Mouse (Mus musculus) frontal cortex, adult (tissue): Measurements from ENCODE around the gene Bloc1s6.

Experiments used
- ATAC-seq: cut with Nextera tagmentation; 2 replicates; pipeline ENCODE4 v1.9.2; 2017; ENCODE audit warnings: mild to moderate bottlenecking, moderate library complexity, mixed read lengths; ENCODE audit not compliant: low TSS enrichment

Gene Bloc1s6

DNA sequence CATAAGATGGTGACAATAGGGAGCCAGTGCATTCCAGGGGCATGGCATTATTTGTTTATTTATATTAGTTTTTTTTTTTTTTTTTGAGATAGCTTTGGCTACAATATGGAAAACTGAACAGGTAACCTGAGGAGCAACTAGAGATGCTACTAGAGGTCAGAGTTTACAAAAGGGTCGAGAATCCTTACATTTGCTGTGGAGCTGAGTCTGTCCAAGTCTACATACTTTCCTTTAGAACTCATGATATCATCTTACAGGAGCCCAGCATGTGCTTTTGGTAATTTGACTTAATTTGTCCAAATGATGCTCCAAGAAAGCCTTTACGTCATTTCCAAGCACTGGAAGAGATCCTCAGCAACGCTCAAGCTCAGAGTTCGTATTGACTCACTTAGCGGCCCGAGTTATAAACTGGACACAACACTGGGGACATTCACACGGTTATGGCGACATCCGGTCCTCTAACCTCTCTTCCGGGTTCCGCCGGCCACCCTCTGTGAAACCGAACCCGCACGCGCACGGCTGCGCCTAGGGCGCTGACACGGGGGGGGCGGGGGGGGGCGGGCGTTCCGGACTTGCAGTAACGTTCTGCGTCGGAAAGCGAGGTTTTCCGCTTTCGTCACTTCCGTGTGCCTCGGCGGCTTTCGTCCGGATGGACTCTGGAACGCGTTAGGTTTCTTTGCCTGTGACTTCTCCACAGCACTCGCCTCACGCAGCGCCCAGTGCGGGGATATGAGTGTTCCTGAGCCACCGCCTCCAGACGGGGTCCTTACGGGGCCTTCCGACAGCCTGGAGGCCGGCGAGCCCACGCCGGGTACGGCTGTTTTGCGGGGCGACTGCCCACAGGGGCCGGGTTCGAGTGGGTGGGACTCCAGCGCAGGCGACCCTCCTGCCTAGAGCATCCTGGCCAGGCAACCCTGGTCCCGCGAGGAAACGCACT lies at the start of gene Bloc1s6:
Gene Bloc1s6, plus strand, starts transcription at position 610 of the 937 bp plus-strand sequence.
- peak; percentile 97 for ATAC-seq

GRCm38 (mm10) chr2:122697526-122697925 lies 40.8 kb upstream of the Bloc1s6 start:
- ATAC-seq, result no peak

DNA sequence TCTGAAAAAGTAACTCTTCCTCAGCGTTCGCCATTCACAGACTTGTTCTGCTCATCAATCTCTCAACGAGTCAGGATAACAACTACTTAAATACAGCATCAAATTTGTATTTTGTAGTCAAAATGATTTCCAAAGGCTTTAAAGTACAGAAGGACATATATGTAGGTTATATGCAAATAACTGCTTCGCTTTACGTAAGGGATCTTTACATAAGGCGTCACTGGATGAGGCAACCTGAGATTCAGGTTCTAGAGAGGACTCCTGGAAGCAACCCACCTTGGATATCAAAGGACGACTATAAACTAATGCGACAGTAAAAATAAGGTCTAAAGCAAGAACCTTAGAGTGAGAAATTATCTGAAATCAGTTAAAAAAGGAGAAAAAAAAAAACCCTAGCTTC lies 37.3 kb upstream of the Bloc1s6 start:
- peak; percentile 53 for ATAC-seq

DNA sequence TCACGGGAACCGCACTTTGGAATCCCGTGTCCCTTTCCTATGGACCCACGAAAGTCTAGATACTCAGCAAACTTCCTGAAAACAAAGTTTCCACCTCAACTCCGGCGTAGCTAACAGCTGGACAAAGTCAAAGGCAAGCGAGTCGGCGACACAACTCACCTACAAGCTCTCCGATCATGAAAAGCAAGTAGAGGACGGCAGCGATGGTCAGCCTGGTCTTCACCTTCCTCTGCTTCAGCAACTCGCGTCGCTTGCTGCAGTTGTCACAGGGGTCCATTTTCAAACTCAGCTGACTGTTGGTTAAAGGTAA lies 36.5 kb upstream of the Bloc1s6 start:
- no peak; the same call in 1 of the 2 replicates for ATAC-seq

- peak; percentile 69 for ATAC-seq
Observed at GRCm38 (mm10) chr2:122702181-122703036, 35.9 kb upstream of the Bloc1s6 start, which contains the start of gene Slc30a4. TSS of gene Slc30a4 (minus strand) at chr2:122702663.

DNA sequence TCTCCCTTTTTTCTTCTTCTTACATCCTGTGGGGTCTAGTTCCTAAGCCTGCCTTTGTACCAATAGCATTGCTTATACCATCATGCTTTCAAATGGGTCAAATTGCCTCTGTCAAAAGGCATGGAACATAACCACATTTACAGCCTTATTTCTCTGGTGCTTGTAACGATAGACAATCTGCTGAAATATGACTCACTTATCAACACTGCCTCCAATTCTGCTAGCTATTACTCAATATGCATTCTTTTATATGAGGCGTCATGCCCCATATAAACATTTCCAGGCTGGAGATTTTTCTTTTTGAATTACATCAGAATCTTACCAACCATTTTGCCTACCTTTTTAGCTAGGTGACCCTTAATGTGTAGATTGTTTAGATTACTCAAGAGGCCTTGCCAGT lies 33.7 kb upstream of the Bloc1s6 start:
- no peak for ATAC-seq

DNA sequence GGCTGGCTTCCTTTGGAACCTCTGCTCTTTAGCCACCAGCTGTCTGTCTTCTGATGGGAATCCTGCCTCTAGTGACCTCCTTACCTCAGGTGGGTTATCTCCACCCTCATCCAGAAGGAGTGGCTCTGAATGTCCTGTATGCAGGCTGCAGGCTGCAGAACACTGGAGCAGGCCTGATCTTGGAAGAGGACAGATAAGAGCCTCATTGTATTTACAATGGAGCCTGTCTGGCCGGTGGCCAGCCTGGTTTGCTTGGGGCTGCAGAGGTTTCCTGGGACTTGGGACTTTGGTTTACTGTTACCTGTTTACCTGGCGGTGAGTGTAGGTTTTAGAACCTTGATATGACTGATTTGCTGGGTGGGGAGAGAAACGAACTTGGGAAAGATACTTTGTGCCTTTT lies 30.2 kb upstream of the Bloc1s6 start:
- no peak for ATAC-seq

DNA sequence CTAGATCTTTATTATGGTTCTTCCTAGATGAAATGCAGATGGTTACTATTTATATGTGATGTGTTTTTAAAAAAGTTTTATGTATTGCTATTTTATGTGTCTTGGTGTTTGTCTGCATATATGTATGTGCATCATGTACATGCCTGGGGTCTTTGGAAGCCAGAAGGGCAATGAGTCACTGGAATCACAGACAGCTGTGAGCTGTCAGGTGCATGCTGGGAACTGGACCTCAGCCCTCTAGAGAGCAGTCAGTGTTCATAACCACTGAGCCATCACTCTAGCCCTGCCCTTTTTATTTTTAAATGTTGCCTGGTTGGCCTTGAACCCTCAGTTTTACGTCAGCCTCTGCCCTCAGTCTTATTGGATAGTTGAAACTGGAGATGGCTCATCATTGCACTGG lies 29.1 kb upstream of the Bloc1s6 start:
- ATAC-seq, result no peak

- ATAC-seq, result no peak
Observed at GRCm38 (mm10) chr2:122711911-122712310, 26.4 kb upstream of the Bloc1s6 start.

GRCm38 (mm10) chr2:122712848-122713247 lies 25.5 kb upstream of the Bloc1s6 start:
- no peak for ATAC-seq

DNA sequence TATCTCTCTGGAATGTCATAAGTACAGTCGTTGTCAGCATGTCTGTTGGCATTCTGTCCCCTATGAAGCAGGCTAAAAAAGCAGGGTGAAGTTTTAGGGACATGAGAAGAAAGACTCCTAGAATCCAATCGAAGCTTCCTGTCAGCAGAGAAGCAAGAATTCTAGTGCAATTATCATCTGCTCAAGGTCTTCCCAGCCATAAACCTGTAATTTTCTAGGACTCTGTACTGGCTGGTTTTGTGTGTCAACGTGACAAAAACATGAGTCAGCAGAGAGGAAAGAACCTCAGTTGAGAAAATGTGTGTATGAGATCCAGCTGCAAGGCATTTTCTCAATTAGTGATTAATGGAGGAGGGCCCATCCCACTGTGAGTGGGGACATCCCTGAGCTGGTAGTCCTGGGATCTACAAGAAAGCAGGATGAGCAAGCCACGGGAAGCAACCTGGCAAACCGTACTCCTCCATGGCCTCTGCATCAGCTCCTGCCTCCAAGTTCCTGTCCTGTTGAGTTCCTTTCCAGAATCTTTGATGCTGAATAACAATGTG lies 23.1 kb upstream of the Bloc1s6 start:
- ATAC-seq, result no peak

DNA sequence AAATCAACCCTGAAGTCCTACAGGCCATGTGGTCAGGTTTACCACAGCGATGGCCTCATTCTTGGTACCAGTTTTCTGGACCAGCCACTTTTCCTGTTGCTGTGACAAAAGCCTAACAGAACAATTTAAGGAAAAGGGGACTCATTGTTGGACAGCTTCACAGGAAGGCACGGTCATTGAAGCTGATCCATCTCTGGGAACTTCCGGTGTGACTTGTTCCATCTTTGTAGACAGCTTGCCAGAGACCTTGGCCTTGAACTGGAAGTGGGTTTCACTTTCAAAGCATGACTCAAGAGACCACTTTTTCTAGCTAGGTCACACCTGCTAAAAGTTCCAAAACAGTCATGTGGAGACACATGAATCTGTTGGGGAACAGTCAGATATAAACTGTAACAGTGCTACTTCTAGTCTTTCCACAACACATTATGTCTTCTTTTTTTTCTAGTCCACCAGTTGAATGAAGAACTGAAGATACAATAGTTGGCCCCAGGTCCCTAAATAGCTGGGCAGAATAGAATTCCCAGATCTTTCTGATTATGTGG lies 21.9 kb upstream of the Bloc1s6 start:
- ATAC-seq, result no peak

- ATAC-seq, result no peak
Observed at GRCm38 (mm10) chr2:122719232-122719631, 19.1 kb upstream of the Bloc1s6 start.

DNA sequence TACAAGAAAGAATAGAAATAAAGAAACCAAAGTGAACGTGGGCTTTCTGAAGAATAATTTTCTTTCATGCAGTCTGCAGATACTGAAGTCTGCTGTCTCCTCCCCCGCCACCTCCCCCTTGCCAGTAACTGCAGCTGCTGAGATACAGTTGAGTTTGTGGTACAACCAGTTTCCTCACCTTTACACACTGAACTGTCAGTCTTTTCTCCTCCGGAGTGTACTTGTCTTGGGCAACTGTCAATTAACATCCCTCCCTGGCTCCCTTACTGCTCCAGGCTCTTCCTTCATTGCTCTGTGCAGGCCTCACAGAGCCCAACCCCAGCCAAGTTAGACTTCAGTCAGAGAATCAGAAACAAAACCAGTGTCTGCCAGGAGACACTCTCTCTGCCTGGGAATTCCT lies 17.7 kb upstream of the Bloc1s6 start:
- ATAC-seq, result peak; percentile 88

GRCm38 (mm10) chr2:122725604-122726003 lies 12.7 kb upstream of the Bloc1s6 start:
- no peak for ATAC-seq

GRCm38 (mm10) chr2:122731456-122731855 lies 6.8 kb upstream of the Bloc1s6 start:
- ATAC-seq, result no peak

- 0 out of 2 replicates have a peak, but pooled peaks have one; percentile 8 for ATAC-seq
Observed at GRCm38 (mm10) chr2:122739023-122739422, 720 bp downstream of the Bloc1s6 start.

GRCm38 (mm10) chr2:122746461-122746860 lies 8.2 kb downstream of the Bloc1s6 start:
- ATAC-seq, result no peak

- ATAC-seq, result peak; percentile 85
Observed at GRCm38 (mm10) chr2:122753739-122754343, 15.5 kb downstream of the Bloc1s6 start.

- no peak for ATAC-seq
Observed at GRCm38 (mm10) chr2:122759791-122760190, 21.5 kb downstream of the Bloc1s6 start.

DNA sequence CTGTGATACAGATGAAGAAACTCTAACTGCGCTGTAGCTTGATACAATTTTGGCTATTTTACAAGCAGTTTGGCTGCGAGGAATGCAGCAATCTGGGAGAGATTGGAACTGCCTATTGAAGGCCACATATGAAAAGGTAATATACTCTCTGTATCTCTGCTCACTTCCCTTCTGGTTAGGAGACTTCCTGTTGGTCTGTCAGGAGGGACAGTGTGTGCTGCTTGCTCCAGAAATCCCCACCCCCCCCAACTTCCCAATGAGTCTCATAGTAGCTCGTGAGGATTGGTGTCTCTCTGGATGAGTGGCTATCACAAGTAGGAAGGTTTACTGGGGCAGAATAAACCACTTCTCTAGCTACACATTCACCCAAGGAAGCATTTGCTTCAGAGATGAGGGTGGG lies 24.7 kb downstream of the Bloc1s6 start:
- ATAC-seq, result no peak

- no peak for ATAC-seq
Observed at GRCm38 (mm10) chr2:122764526-122764925, 26.2 kb downstream of the Bloc1s6 start.
